Mouse (Mus musculus) intestine, postnatal 0 days (tissue): ENCODE results near the gene Pygb. TPM values are rescaled to one million over a fixed set of nuclear protein-coding genes. Genes with fewer than 3 reads are reported as not detected.
A peak's percentile ranks its signal among the peaks of the same experiment; 100 is the strongest.

Experiments
- ATAC-seq: fragments of 200-750 bp; cut with Nextera tagmentation; 2 replicates; pipeline ENCODE4 v1.8.0; 2017; ENCODE audit warnings: mild to moderate bottlenecking, moderate TSS enrichment, moderate library complexity
- H3K27ac ChIP-seq: fragments of 300-500 bp; sonication (generic); 2 replicates; pipeline ENCODE4 v1.5.1; 2014; ENCODE audit warnings: mild to moderate bottlenecking, low read depth, low read length, moderate library complexity
- H3K27me3 ChIP-seq: fragments of 300-500 bp; sonication (generic); replicated peaks from 2 replicates; pipeline ENCODE4 v1.6.1; 2014; ENCODE audit warnings: low read length, mixed read lengths; ENCODE audit not compliant: control insufficient read depth, insufficient read depth
- H3K36me3 ChIP-seq: fragments of 300-500 bp; sonication (generic); 2 replicates; pipeline ENCODE4 v1.6.1; 2014; ENCODE audit warnings: mild to moderate bottlenecking, moderate library complexity; ENCODE audit not compliant: control insufficient read depth, insufficient read depth
- H3K4me1 ChIP-seq: fragments of 300-500 bp; sonication (generic); replicated peaks from 2 replicates; pipeline ENCODE4 v1.6.1; 2014; ENCODE audit warnings: antibody characterized with exemption, low read length, mixed read lengths; ENCODE audit not compliant: control insufficient read depth, insufficient read depth
- H3K4me2 ChIP-seq: fragments of 300-500 bp; sonication (generic); replicated peaks from 2 replicates; pipeline ENCODE4 v1.6.1; 2014; ENCODE audit warnings: low read depth, mild to moderate bottlenecking, moderate library complexity
- H3K4me3 ChIP-seq: fragments of 300-500 bp; sonication (generic); 2 replicates; pipeline ENCODE4 v1.5.1; 2014; ENCODE audit warnings: low read depth, low read length
- H3K9ac ChIP-seq: fragments of 300-500 bp; sonication (generic); 2 replicates; pipeline ENCODE4 v1.6.1; 2014; ENCODE audit warnings: mild to moderate bottlenecking, low read depth, low read length
- H3K9me3 ChIP-seq: fragments of 300-500 bp; sonication (generic); 2 replicates; pipeline ENCODE4 v1.6.1; 2016; ENCODE audit warnings: mixed run types; ENCODE audit not compliant: control insufficient read depth
- CTCF ChIP-seq: sonication (generic); IDR thresholded peaks from 2 replicates; pipeline ENCODE4 v1.5.1; 2016; ENCODE audit warnings: low read depth, mild to moderate bottlenecking, control low read depth, antibody characterized with exemption, moderate library complexity
- WGBS: fragments of 180-500 bp; shearing (Covaris S2); extraction: QIAGEN DNeasy Blood & Tissue Kit; methylation state at CpG from one replicate; pipeline ENCODE4 v1.1.7; 2014; 5-methylcytosine and 5-hydroxymethylcytosine counted together
- polyA plus RNA-seq: library from polyadenylated mRNA; unstranded; fragments of >200 nt; fragmentation: Nextera tagmentation; extraction: Ambion mirVana; gene quantifications from 2 replicates; pipeline ENCODE4 v1.2.1, GENCODE M21; 2015

Gene Pygb
- polyA plus RNA-seq, 1 experiment from 2014 or later = 42.3 TPM

DNA sequence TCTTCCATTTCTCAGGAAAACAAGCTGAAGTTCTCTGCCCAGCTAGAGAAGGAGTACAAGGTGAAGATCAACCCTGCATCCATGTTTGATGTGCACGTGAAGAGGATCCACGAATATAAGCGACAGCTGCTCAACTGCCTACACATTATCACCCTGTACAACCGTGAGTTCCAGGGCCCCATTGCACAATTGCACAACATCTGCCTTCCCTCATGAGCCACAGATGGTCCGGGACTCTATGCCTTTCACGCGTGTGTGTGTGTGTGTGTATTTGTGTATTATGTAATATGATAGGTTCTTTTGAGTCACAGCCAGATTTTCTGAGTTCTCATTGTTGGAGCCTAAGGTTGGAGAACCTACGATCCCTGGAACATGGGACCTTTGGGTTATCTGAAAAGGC, 34.2 kb downstream of the Pygb start:
- peaks cover 82% of the 10 kb centered on the region for H3K36me3 ChIP-seq
- no peak overlapping the region for H3K27ac ChIP-seq
- H3K9me3 ChIP-seq = no peaks in the 10 kb centered on the region
- no peaks in the 10 kb centered on the region for H3K4me1 ChIP-seq
- WGBS = 85% methylated on average over 8 of the region's 8 CpGs
- no peak for ATAC-seq
- H3K4me3 ChIP-seq = no peak overlapping the region
- H3K4me2 ChIP-seq = no peak overlapping the region
- no peaks in the 10 kb centered on the region for H3K27me3 ChIP-seq
- no peak overlapping the region for H3K9ac ChIP-seq
- no peak for TF ChIP-seq CTCF

DNA sequence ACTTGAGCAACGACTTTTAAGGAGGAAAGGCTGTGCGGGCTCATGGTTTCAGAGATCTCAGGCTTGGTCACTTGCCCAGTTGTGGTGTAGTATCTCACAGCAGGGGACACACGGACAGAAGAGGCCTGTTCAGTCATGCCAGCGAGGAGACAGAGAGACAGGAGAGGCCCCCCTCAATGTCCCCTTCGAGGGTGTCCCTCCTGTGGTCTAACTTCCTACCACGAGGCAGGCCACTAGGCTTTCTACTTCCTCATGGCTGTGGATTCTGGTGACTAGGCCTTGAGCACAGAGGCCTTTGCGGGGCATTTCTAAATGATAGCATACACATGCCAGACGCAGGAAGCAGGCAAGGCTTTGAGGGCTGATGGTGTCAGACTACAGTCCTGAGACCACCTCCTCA, 36.5 kb downstream of the Pygb start:
- H3K36me3 ChIP-seq = peaks cover 87% of the 10 kb centered on the region
- TF ChIP-seq CTCF = no peak
- H3K9ac ChIP-seq = no peak overlapping the region
- H3K27me3 ChIP-seq = no peaks in the 10 kb centered on the region
- H3K4me1 ChIP-seq = no peaks in the 10 kb centered on the region
- no peaks in the 10 kb centered on the region for H3K9me3 ChIP-seq
- no peak overlapping the region for H3K27ac ChIP-seq
- no peak overlapping the region for H3K4me2 ChIP-seq
- WGBS = 84% methylated on average over 8 of the region's 8 CpGs
- no peak for ATAC-seq
- no peak overlapping the region for H3K4me3 ChIP-seq

DNA sequence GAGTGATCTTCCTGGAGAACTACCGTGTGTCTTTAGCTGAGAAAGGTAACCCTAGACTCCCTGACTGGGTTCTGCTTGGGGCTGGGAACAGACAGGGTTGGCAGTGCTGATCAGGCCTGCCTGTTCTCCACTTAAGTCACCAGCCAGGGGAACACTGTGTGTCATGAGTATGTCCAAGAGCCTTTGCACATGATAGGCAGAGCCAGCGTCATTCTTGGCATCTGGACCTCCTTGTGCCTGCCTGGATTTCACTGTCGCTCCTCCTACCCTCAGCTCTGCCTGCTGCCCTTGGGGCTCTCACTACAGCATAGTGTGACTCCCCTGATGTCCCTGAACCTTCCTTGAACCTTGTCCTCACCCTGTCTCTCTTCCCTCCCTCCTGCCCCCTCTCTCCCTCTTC, 39.9 kb downstream of the Pygb start:
- Histone ChIP-seq H3K9ac (no peak overlapping the region), H3K4me3 (no peak overlapping the region), H3K9me3 (no peaks in the 10 kb centered on the region), H3K27ac (no peak overlapping the region), H3K4me1 (no peaks in the 10 kb centered on the region), H3K27me3 (no peaks in the 10 kb centered on the region), H3K4me2 (no peak overlapping the region), H3K36me3 (peaks cover 91% of the 10 kb centered on the region)
- no peak for TF ChIP-seq CTCF
- ATAC-seq = no peak
- WGBS = 95% methylated on average over 3 of the region's 3 CpGs

DNA sequence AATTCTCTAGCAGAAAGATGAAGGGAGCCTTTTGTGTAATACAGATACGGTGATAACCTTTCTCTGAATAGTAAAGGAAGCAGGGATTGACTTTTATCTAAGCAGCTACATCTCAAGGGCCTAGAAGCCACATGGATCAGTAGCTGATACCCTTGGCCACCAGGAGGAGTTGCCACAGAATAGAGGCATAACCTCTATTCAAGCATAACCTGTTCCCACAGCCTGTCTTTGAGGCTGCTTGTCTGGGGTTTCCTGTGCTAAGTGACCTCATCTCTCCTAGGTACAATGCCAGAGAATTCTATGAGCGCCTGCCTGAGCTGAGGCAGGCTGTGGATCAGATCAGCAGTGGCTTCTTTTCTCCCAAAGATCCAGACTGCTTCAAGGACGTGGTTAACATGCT, 41.6 kb downstream of the Pygb start:
- TF ChIP-seq CTCF = peak; percentile 58
- H3K4me3 ChIP-seq = no peak overlapping the region
- no peak overlapping the region for H3K9ac ChIP-seq
- whole genome bisulfite sequencing = 70% methylated on average over 3 of the region's 3 CpGs
- no peak overlapping the region for H3K4me2 ChIP-seq
- H3K36me3 ChIP-seq = peaks cover 95% of the 10 kb centered on the region
- no peaks in the 10 kb centered on the region for H3K9me3 ChIP-seq
- ATAC-seq = no peak
- no peak overlapping the region for H3K27ac ChIP-seq
- no peaks in the 10 kb centered on the region for H3K27me3 ChIP-seq
- H3K4me1 ChIP-seq = no peaks in the 10 kb centered on the region

DNA sequence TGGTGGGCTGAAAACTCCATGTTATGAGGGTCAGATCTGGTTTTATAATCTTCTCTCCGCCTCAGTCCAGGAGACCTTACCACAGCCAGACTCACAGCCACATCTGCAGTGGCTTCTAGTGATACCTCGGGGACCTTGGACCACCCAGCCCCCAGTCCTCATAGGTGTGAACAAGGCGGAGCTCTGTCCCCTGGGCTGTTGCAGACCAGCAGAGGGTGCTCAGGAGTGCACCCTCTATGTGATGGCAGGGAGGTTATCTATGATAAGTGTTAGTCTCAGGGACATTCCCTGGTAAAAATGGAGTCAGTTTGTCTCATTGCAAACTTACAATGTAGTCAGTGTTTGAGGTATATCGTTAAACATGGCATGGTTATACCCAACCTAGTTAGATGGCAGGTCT, 42.1 kb downstream of the Pygb start:
- peaks cover 95% of the 10 kb centered on the region for H3K36me3 ChIP-seq
- H3K4me1 ChIP-seq = no peaks in the 10 kb centered on the region
- WGBS = 80% methylated on average over 4 of the region's 4 CpGs
- peak; percentile 31 for TF ChIP-seq CTCF
- H3K27me3 ChIP-seq = no peaks in the 10 kb centered on the region
- no peak overlapping the region for H3K4me3 ChIP-seq
- H3K27ac ChIP-seq = no peak overlapping the region
- no peak overlapping the region for H3K4me2 ChIP-seq
- H3K9ac ChIP-seq = no peak overlapping the region
- ATAC-seq = no peak
- no peaks in the 10 kb centered on the region for H3K9me3 ChIP-seq

DNA sequence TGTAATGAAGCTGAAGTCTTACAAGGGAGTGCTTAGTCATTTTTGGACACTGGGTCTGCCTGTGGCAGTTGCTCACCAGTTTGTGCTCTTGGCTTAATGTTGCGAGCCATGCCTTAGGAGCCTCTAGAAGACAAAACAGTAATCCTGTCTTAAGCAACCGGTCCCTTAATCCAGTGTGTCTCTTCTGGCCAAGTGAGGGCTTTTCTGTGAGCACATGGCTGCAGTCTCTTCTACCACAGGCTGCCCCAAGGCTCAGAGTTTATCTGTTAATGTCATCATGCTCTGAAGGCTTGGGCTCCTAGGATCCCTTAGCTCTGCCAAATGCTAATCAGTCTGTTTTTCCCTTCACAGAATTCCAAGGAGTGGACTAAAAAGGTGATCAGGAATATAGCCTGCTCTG, 43.5 kb downstream of the Pygb start:
- no peak for TF ChIP-seq CTCF
- Histone ChIP-seq H3K9me3 (no peaks in the 10 kb centered on the region), H3K27ac (no peak overlapping the region), H3K4me3 (no peak overlapping the region), H3K27me3 (no peaks in the 10 kb centered on the region), H3K36me3 (peaks cover 95% of the 10 kb centered on the region), H3K4me2 (no peak overlapping the region), H3K9ac (no peak overlapping the region), H3K4me1 (no peaks in the 10 kb centered on the region)
- ATAC-seq = no peak
- WGBS = 91% methylated on average over 2 of the region's 2 CpGs

DNA sequence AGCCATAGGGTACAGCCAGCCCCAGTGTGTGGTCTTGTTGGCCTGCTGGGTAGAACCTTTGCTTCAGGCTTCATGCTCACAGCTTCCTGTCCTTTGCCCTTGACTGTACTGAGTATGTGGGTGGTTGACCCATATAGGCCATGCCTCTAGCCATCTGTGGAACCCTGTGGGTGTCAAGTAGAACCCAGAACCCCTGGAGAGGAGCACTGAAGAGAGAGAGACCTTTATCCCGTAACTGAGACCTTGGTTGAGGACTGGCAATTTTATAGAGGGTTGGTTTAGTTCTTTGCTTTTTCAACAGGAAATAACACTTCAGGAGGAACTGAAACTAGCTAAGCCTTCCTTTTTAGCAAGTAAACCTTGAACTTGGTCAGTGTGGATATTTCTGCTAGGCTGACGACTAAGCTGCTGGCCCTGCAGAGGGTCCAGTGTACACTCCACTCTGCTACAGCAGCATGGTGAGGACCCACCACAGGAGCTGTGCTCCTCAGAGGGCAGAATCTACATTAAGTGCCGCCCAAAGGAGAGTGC, 44.4 kb downstream of the Pygb start:
- Histone ChIP-seq H3K9me3 (no peaks in the 10 kb centered on the region), H3K36me3 (peaks cover 92% of the 10 kb centered on the region), H3K4me3 (no peak overlapping the region), H3K27ac (no peak overlapping the region), H3K4me1 (no peaks in the 10 kb centered on the region), H3K9ac (no peak overlapping the region), H3K4me2 (no peak overlapping the region), H3K27me3 (no peaks in the 10 kb centered on the region)
- no peak for TF ChIP-seq CTCF
- ATAC-seq = no peak
- WGBS = 78% methylated on average over 3 of the region's 3 CpGs
